Mouse (Mus musculus): ENCODE results near the gene Ercc4.

GRCm38 (mm10) chr16:13083155-13083798 lies 26.2 kb upstream of the Ercc4 start:
- TF ChIP-seq CTCF (IDR thresholded peaks at IDR 0.05) (no peak), POLR2A (IDR thresholded peaks at IDR 0.05; ENCODE audit: insufficient read depth, low read depth, low read length) (no peak)

Measured in heart, adult 2 months (tissue).